Mouse (Mus musculus) limb, embryonic 10.5 days (tissue): ENCODE data around the gene Cib1. TPM values are rescaled to one million over a fixed set of nuclear protein-coding genes. Genes with fewer than 3 reads are reported as not detected.

ENCODE experiments used
- DNase-seq: peaks from one replicate; pipeline ENCODE4 v3.0.0-alpha.2; 2017; ENCODE audit warnings: low spot score
- H3K27ac ChIP-seq: fragments of 300-500 bp; sonication (generic); 2 replicates; pipeline ENCODE4 v1.5.1; 2016; ENCODE audit warnings: mild to moderate bottlenecking
- H3K27me3 ChIP-seq: fragments of 300-500 bp; sonication (generic); 2 replicates; pipeline ENCODE4 v1.6.1; 2016; ENCODE audit warnings: low read depth, mild to moderate bottlenecking; ENCODE audit not compliant: poor library complexity, severe bottlenecking
- H3K36me3 ChIP-seq: fragments of 300-500 bp; sonication (generic); 2 replicates; pipeline ENCODE4 v1.6.1; 2016; ENCODE audit warnings: mild to moderate bottlenecking, moderate library complexity
- H3K4me1 ChIP-seq: fragments of 300-500 bp; sonication (generic); 2 replicates; pipeline ENCODE4 v1.6.1; 2016
- H3K4me3 ChIP-seq: fragments of 300-500 bp; sonication (generic); 2 replicates; pipeline ENCODE4 v1.5.1; 2016; ENCODE audit warnings: mild to moderate bottlenecking, moderate library complexity
- H3K9me3 ChIP-seq: fragments of 300-500 bp; sonication (generic); replicated peaks from 2 replicates; pipeline ENCODE4 v1.6.1; 2016; ENCODE audit warnings: mild to moderate bottlenecking
- WGBS: fragments of 180-500 bp; shearing (Covaris S2); methylation state at CpG from one replicate; pipeline ENCODE4 v1.1.7; 2016; 5-methylcytosine and 5-hydroxymethylcytosine counted together
- polyA plus RNA-seq: library from polyadenylated mRNA; unstranded; fragments of >200 nt; fragmentation: Nextera tagmentation; extraction: Ambion mirVana; gene quantifications from 2 replicates; pipeline ENCODE4 v1.2.1, GENCODE M21; 2016

Cib1 gene
- polyA plus RNA-seq, 1 experiment from 2014 or later: 68.6 TPM

DNA sequence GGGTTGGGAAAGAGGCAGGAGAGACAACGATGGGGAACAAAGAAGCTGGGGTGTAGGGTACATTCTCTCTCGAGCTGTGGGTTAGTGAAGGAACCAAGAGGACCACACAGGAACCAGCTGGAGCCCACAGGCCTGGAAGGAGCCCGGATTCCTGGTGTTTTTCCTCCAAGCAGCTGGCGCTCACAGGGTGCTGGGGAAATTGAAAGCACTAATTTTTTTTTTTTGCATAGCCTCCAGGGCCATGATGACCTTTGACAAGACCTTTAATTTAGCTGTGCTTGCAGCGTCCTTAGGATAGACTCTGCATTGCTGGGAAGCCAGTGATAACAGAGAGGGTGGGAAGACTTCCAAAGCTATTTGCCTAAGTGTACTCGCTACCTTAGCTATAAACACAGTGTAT, 47.6 kb downstream of the Cib1 start:
- no peak overlapping the region for H3K4me3 ChIP-seq
- H3K4me1 ChIP-seq: peaks cover 45% of the 10 kb centered on the region
- no peaks in the 10 kb centered on the region for H3K9me3 ChIP-seq
- 60% methylated on average over 6 of the region's 6 CpGs for WGBS
- no peaks in the 10 kb centered on the region for H3K36me3 ChIP-seq
- no peak for DNase-seq
- peaks cover 8% of the 10 kb centered on the region; the same call in 1 of the 2 replicates for H3K27me3 ChIP-seq
- no peak overlapping the region for H3K27ac ChIP-seq

DNA sequence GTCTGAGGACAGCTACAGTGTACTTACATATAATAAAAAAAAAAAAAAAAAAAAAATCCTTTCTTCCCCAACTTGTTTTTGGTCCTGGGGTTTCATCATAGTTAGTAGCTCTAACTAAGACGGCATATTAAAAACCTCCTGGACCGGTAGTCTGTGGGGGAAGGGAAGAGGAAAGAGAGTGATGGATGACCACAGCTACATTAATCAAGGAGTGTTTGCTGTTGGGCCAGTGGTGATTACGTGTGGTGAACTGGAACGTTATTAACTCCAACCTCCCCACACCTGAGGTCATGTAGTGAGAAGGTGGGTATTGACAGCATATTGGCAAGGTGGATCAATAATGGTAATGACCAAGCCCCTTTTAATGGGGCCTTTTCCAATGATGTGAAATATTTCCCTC, 48.1 kb downstream of the Cib1 start:
- Histone ChIP-seq H3K27me3 (peaks cover 8% of the 10 kb centered on the region; the same call in 1 of the 2 replicates), H3K4me3 (no peak overlapping the region), H3K36me3 (no peaks in the 10 kb centered on the region), H3K4me1 (peaks cover 43% of the 10 kb centered on the region), H3K9me3 (no peaks in the 10 kb centered on the region), H3K27ac (no peak overlapping the region)
- 47% methylated on average over 4 of the region's 4 CpGs for WGBS
- DNase-seq: no peak

DNA sequence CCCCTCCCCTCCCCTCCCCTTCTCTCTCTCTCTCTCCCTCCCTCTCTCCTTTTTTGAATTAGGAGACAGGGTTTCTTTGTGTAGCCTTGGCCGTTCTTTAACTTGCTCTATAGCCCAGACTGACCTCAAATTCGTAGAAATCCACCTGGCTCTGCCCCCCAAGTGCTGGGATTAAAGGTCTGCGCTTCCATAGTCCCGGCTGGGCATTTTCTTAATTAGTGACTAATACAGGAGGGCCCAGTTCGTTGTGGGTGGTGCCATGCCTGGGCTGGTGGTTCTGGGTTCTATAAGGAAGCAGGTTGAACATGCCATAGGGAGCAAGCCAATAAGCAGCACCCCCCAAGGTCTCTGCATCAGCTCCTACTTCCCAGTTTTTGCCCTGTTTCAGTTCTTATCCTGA, 48.6 kb downstream of the Cib1 start:
- no peak overlapping the region for H3K27ac ChIP-seq
- 68% methylated on average over 5 of the region's 5 CpGs for WGBS
- peaks cover 8% of the 10 kb centered on the region; the same call in 1 of the 2 replicates for H3K27me3 ChIP-seq
- no peaks in the 10 kb centered on the region for H3K9me3 ChIP-seq
- peaks cover 37% of the 10 kb centered on the region for H3K4me1 ChIP-seq
- no peak overlapping the region for H3K4me3 ChIP-seq
- H3K36me3 ChIP-seq: no peaks in the 10 kb centered on the region
- no peak for DNase-seq

DNA sequence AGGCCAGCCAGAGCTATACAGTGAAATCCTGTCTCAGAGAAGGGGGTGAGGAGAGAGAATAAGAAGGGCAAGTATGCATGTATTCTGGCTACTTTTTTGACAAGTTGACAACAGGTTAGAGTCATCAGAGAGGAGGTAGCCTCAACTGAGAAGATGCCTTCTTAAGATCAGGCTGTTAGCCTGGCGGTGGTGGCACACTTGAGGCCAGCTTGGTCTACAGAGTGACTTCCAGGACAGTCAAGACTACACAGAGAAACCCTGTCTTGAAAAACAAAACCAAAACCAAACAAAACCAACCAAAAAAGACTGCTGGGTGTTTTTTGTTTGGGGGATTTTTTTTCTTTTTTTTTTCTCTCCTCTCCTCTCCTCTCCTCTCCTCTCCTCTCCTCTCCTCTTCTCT, 49.1 kb downstream of the Cib1 start:
- H3K4me1 ChIP-seq: peaks cover 32% of the 10 kb centered on the region
- no peaks in the 10 kb centered on the region for H3K36me3 ChIP-seq
- H3K27ac ChIP-seq: no peak overlapping the region
- H3K9me3 ChIP-seq: no peaks in the 10 kb centered on the region
- H3K27me3 ChIP-seq: peaks cover 8% of the 10 kb centered on the region; the same call in 1 of the 2 replicates
- no peak for DNase-seq
- WGBS: 94% methylated on average over 1 of the region's 1 CpGs
- H3K4me3 ChIP-seq: no peak overlapping the region

DNA sequence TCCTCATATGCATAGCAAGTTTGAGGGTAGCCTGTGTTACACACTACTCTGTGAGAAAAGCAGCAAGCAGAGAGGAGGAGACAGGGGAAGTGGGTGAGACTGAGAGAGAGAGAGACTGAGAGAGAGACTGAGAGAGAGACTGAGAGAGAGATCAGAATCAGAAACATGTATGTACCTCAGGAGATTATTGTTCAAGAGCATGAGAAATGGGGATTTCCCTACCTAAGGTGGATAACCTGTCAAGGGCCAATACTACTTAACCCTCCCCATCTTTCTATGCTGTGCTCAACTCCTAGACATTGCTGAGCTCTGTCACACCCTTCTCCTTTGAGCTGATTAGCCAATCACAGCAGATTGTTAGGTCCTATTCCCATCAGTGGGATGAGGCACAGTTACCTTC, 50.5 kb downstream of the Cib1 start:
- no peaks in the 10 kb centered on the region for H3K9me3 ChIP-seq
- peaks cover 24% of the 10 kb centered on the region for H3K4me1 ChIP-seq

DNA sequence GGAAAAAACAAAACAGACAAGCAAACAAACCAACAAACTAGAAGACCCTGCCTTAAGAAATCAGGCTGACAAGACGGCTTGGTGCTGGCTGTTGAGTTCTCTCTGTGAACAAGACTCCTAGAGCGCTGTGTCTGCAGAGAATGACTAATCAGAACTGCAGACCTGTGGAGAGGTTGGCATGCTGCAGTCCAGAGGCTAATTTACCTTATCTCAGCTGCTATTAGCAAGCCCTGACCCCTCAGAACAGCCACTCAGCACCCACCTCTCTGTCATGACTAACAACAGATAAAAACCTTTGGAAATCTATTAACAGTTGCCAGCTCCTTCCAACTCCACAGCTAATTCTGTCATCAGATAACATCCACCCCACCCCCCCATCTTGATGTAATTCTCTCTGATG, 51.5 kb downstream of the Cib1 start:
- DNase-seq: no peak
- H3K4me3 ChIP-seq: no peak overlapping the region
- H3K4me1 ChIP-seq: peaks cover 14% of the 10 kb centered on the region
- 56% methylated on average over 2 of the region's 2 CpGs for WGBS
- peaks cover 5% of the 10 kb centered on the region; the same call in 1 of the 2 replicates for H3K27me3 ChIP-seq
- H3K27ac ChIP-seq: no peak overlapping the region
- no peaks in the 10 kb centered on the region for H3K9me3 ChIP-seq
- no peaks in the 10 kb centered on the region for H3K36me3 ChIP-seq

More for the DNA sequence above, 50.5 kb downstream of the Cib1 start:
- no peak for DNase-seq
- H3K27me3 ChIP-seq: peaks cover 5% of the 10 kb centered on the region; the same call in 1 of the 2 replicates
- no peak overlapping the region for H3K27ac ChIP-seq
- no peak overlapping the region for H3K4me3 ChIP-seq
- H3K36me3 ChIP-seq: no peaks in the 10 kb centered on the region

DNA sequence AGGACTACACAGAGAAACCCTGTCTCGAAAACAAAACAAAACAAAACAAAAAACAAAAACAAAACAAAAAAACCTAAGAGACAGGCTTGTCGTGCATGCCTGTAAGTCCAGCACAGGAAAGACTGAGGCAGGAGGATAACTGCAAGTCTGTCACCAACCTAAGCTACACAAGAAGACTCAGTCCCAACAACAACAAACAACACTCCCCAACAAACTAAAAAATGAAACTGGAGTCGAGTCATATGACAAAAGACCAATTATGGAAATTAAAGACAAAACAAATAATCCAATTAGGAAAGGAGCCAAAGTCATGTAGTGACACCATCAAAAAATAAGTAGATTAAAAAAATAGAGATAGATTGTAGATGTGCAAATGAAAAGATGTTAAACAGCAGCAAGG, 52.4 kb downstream of the Cib1 start:
- 84% methylated on average over 3 of the region's 3 CpGs for WGBS
- H3K36me3 ChIP-seq: no peaks in the 10 kb centered on the region
- no peak overlapping the region for H3K4me3 ChIP-seq
- no peaks in the 10 kb centered on the region for H3K9me3 ChIP-seq
- H3K4me1 ChIP-seq: peaks cover 9% of the 10 kb centered on the region
- no peak for DNase-seq
- no peak overlapping the region for H3K27ac ChIP-seq
- H3K27me3 ChIP-seq: no peaks in the 10 kb centered on the region

DNA sequence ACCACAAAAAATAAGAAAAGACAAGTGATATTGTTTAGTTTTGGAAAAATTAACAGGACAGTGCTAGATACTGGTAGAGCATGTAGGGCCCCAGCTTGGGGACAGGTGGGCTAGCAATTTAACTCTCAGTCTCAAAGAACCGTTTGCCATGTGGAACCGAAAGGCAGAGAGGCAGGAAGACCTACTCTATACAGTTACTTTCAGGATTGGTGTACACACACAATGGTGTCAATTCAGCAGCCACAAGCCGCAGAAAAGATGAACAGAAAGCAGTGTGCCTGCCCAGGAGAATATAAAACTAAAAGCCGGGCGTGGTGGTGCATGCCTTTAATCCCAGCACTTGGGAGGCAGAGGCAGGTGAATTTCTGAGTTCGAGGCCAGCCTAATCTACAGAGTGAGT, 52.8 kb downstream of the Cib1 start:
- Histone ChIP-seq H3K36me3 (no peaks in the 10 kb centered on the region), H3K4me1 (peaks cover 6% of the 10 kb centered on the region), H3K27me3 (no peaks in the 10 kb centered on the region), H3K9me3 (no peaks in the 10 kb centered on the region), H3K4me3 (no peak overlapping the region), H3K27ac (no peak overlapping the region)
- DNase-seq: no peak
- WGBS: 87% methylated on average over 6 of the region's 6 CpGs

DNA sequence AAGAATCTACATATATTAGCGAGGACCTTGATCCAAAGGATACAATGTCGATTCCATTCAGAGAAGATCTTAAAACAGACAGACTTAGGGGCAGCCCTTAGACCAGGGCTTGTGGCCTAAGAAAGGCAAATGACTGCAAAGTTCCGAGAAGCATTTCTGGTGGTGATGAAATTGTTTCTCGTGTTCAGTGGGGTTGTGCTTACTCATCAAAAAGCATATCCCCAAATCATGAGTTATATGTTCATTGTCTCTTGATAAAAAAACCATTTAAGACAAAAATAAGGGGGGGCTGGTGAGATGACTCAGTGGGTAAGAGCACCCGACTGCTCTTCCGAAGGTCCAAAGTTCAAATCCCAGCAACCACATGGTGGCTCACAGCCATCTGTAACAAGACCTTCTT, 53.3 kb downstream of the Cib1 start:
- Histone ChIP-seq H3K36me3 (no peaks in the 10 kb centered on the region), H3K4me1 (0 out of 2 replicates have a peak, but pooled peaks cover 2% of the 10 kb centered on the region), H3K9me3 (no peaks in the 10 kb centered on the region), H3K27ac (no peak overlapping the region), H3K4me3 (no peak overlapping the region), H3K27me3 (no peaks in the 10 kb centered on the region)
- WGBS: 90% methylated on average over 6 of the region's 6 CpGs
- no peak for DNase-seq

DNA sequence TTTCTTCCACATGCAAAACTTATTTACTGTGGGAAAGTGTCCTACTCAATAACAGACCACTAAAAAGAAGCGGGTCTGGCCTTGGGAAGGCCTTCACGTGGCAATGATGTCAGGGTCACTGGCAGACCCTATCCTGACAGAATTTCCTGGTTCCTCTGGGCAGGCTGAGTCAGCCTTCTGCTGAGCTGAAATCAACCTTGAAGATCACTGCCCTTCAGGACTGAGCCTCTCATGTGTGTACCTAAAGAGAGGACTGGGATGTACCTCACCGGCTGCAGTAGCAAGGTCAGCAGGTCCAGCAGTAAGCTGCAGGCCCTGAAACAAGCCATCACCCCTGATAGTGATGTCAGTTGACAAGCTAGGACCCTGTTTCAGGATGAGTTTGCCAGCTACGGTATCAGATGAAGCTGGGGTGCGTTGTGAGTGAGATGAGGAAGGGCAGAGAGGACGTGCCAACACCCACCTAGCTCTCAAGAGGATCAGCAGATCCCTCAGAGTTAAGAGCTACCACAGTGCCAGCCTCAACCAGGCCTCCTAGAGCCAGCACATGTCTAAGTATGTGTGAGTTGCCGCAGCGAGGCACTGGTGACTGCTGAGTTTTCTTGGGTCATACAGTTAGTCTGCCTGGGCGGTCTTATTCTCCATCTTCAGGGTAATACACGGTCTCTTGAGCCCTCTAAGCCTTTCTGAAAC, 54.4 kb downstream of the Cib1 start:
- 93% methylated on average over 10 of the region's 10 CpGs for WGBS
- no peaks in the 10 kb centered on the region for H3K27me3 ChIP-seq
- H3K36me3 ChIP-seq: no peaks in the 10 kb centered on the region
- H3K9me3 ChIP-seq: no peaks in the 10 kb centered on the region
- H3K4me1 ChIP-seq: no peaks in the 10 kb centered on the region
- H3K27ac ChIP-seq: no peak overlapping the region
- H3K4me3 ChIP-seq: no peak overlapping the region
- no peak for DNase-seq

DNA sequence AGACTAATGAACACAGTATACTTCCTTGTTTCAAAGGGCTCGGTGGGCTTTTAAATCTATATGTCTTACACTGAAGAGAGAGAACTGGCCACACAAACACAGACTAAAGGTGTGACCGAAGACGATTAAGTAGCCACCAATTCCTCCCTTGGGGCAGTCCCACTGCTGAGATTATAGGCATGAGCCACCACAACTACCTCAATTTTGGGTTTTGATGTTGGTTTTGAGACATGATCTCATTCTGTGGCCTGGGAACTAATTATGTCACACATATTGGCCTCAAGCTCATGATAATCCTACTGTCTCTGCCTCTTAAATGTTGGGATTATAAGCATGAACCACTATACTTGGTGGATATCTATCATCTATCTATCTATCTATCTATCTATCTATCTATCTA, 55.2 kb downstream of the Cib1 start:
- H3K27ac ChIP-seq: no peak overlapping the region
- peaks cover 1% of the 10 kb centered on the region for H3K4me1 ChIP-seq
- WGBS: 95% methylated on average over 3 of the region's 3 CpGs
- H3K27me3 ChIP-seq: no peaks in the 10 kb centered on the region
- no peak overlapping the region for H3K4me3 ChIP-seq
- DNase-seq: no peak
- H3K9me3 ChIP-seq: no peaks in the 10 kb centered on the region
- H3K36me3 ChIP-seq: no peaks in the 10 kb centered on the region
